15 mouse cellular contexts compared by ENCODE assay signal in genomic region chr11:66535156-66535555, GRCm38 (mm10). TPM values are rescaled to one million over a fixed set of nuclear protein-coding genes. Genes with fewer than 3 reads are reported as not detected.
"Had no signal": no experiment of that assay in that cellular context is flagged by ENCODE, and none has a peak within 500 bp of the region (broad histone marks: within the 10 kb centered on the region; RNA-seq: fewer than 3 reads in every experiment).

No protein-coding gene starts in this region.

- H3K4me2 ChIP-seq: liver, embryonic 11.5 days; liver, embryonic 15.5 days; neural tube, embryonic 12.5 days had no signal

- H3K9ac ChIP-seq: liver, embryonic 15.5 days; neural tube, embryonic 12.5 days had no signal

- H3K4me3 ChIP-seq: left cerebral cortex, adult 2 months; limb, embryonic 10.5 days; liver, embryonic 15.5 days; neural tube, embryonic 12.5 days had no signal

- ATAC-seq: lung, postnatal 0 days had no signal

- H3K36me3 ChIP-seq: limb, embryonic 10.5 days; liver, embryonic 15.5 days; neural tube, embryonic 12.5 days had no signal

- H3K27me3 ChIP-seq: liver, embryonic 15.5 days; neural tube, embryonic 12.5 days had no signal

- H3K27ac ChIP-seq: left cerebral cortex, adult 2 months; limb, embryonic 10.5 days; liver, embryonic 15.5 days; neural tube, embryonic 12.5 days had no signal

- DNase-seq: kidney, postnatal 10 days; lung, adult 2 months; lung, postnatal 36 days; midbrain, embryonic 14.5 days; right cerebral cortex, postnatal 14 days; thymus, postnatal 4 days had no signal

- H3K9me3 ChIP-seq: limb, embryonic 10.5 days; liver, embryonic 15.5 days; neural tube, embryonic 12.5 days had no signal

- H3K4me1 ChIP-seq: liver, embryonic 15.5 days; neural tube, embryonic 12.5 days had no signal

RNA-seq across cellular contexts. Expression of gene Shisa6, which starts 9.4 kb away (rescaled TPM):
- total RNA-seq: megakaryocyte progenitor cell, adult 5-6 weeks; neutrophil, adult 5-6 weeks had no signal
- polyA plus RNA-seq: liver, embryonic 15.5 days; small intestine, adult 2 months had no signal
